Mouse (Mus musculus): ENCODE data around the gene Vsig10.

The Vsig10 gene

DNA sequence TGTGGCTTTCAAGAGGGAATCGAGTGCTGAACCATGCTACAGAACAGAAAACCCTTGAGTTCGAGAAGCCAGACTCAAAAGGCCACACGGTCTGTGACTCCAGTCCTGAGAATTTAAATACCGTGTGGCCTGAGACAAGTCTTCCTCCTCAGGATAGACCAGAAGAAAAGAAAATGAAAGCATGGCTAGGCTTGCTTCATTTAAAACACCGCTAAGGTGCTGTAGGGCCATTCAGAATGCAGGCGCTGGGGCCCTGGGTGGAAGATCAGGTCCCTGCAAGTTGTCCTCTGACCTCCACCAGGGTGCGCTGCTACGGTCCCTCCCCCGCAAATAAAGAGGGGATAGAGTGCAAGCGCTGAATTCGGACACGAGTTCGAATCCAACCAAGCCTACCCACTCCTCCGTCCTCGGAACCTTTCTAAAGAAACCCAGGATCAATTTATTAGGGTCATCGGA lies 69.4 kb downstream of the Vsig10 start:
- DNase-seq: peak; percentile 65

DNA sequence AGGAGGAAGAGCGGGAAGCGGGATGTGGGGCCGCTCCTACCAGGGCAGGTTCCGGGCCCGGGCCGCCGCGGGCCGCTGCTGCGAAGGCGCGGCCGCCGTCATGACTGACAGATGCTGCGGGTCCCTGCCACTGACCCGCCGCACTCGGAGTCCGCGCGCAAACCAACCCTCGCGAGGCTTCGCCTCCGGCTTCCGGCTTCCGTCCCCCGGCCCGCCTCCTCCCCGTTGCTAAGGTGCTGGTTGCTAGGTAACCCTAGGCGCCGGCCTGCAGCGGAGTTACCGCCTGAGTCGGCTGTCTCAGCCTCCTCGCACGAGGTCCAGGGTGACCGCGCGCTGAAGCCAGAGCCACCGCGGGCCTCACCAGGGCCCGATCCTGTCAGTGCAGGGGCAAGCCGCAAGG lies 70.0 kb downstream of the Vsig10 start, which contains the start of gene Rfc5:
Gene Rfc5 (minus strand): TSS at position 171 of the 400 bp plus-strand sequence.
- peak; percentile 92 for DNase-seq

DNA sequence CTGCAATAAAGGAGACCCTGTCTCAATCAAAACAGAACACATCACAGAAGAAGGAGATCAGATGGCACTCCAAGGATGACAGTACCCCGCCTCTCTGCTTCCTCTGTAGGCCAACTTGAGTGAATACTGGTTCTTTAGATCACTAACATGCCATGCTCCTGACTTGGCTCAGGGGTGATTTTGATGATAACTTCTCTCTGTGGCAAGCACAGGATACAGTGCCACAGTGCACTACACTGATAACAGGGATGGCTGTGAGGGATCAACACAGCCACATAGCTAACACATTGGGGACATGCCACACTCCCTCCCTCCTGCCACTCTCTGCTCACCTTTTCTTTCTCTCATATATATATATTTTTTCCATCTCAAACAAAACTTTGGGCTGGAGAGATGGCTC lies 72.0 kb downstream of the Vsig10 start:
- DNase-seq: no peak

DNA sequence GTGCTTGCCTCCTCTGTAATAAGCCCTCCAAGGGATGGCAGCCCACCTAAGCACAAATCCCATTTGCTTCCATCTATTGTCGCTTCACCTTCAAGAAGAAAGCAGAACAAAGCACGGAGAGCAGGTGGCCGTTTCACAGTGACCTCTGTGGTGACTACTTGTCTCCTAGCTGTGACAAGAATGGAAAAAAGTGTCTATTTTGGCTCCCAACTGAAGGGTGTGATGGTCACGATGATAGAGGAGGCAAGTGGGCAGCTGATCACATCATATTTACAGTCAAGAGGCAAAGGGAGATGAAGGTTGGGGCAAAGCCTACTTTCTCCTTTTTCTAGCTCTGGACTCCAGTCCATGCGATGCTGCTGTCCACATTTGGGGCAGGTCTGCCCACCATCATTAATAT lies 77.0 kb downstream of the Vsig10 start:
- DNase-seq: no peak

DNA sequence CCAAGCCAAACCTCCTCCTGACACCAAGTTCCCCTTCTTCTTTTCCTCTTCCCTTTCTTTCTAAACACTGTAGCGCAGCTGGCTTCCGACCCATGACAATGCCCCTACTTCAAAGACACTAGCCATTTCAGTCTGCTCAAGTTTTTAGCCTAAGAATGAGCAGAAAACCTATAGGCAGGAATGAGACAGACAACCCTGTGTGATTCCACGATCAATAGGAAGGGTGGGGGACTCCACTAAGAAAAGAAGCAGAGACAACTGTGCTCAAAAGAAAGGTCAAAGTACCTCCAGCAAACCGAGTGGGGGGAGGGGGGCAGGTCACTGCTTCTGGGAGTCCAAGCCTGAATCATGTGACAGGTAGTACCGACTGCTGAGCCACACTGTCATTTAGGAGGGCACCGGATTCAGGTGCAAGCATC lies 77.7 kb downstream of the Vsig10 start:
- DNase-seq: no peak

DNA sequence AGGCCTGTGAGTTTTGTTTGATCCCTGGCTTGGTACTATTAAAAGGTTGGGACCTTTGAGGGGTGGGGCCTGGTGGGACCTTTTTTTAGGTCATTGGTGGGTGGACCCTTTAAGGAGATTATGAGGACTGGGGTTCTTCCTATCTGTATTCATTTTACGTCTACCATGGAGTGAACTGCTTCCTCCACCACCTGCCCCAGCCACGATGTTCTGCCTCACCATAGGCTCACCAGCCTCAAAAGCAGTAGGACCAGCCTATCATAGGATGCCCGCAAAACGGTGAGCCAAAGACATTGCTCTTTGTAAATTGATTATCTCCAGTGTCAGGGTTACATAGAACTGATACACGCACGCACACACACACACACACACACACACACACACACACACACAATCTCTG lies 78.5 kb downstream of the Vsig10 start:
- no peak for DNase-seq

DNA sequence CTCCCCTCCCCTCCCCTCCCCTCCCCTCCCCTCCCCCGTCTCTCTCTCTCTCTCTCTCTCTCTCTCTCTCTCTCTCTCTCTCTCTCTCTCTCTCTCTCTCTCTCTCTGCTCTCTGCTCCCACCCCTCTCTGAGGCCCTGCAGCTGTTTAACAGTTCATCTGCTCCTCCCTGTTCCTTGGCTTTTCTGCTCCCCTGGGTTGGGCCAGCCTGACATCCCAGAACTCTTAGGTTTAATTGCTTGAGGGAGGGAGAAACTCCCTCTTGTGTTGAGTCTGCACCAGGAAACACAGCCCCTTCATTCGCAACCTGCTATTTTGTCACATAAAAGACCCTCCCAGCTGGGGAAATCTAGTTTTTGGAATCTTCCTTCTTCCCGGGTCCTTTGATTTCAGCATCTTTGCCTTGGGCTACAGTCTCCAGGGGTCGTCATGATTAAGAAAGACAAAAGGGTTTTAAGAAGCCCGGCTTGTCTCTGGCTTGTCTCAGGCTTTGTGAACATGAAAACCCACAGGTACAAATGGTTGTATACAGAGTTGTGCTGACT lies 79.2 kb downstream of the Vsig10 start:
- DNase-seq: no peak

DNA sequence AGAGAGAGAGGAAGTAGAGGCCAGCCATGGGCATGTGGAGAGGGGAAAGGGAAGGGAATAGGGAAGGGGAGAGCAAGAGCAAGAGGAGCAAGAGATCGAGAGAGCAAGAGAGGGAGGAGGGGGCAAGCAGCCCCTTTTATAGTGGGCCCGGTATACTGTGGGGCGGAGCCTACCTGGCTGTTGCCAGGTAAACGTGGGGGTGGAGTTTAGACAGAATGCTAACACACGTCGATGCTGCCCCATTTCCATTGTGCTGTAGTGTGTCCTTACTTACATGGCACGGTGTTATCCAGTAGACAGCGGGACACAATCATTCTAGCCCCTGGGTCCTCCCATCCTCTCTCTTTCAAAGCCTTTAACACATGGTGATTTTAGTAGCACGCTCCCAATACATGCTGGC lies 80.4 kb downstream of the Vsig10 start:
- DNase-seq: no peak

DNA sequence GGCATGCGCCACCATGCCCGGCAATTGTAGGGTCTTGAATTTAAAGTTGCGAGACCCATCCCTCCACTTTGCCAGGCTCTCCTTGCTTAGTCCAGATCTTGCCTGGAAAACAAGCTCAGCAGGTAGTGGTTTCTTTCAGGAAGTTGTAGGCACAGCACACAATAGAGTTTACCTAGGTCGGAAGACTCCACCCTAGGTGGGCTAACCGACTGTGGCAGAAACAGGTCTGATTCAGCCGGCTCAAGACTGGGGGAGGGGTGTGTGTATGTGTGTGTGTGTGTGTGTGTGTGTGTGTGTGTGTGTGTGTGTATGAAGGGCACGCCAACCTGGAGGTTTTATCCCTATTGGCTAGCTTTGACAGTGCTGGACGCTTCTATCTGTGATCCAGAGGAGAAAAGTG lies 84.7 kb downstream of the Vsig10 start:
- DNase-seq: no peak
